In genomic region chr11:69879711-69880110, GRCm38 (mm10) we compare ENCODE assay signal across 1 mouse cellular context.
TF ChIP-seq lines count a peak whose summit lies in the region.

No protein-coding gene starts in this region.

TF ChIP-seq in CH12.LX, 34 proteins besides CTCF, POLR2A, EP300 and RAD21:
- TF ChIP-seq MXI1 (IDR thresholded peaks at IDR 0.05; ENCODE audit: low read depth, low read length) (no peak), ZKSCAN1 (IDR thresholded peaks at IDR 0.05; ENCODE audit: borderline replicate concordance, low read depth, low read length) (no peak), ZNF384 (IDR thresholded peaks at IDR 0.05; ENCODE audit: low read depth, low read length) (no peak)
